Mouse (Mus musculus) thymus, postnatal 4 days (tissue): ENCODE data around the gene Rbfox3.

Source experiments
- DNase-seq: peaks from one replicate; pipeline ENCODE4 v3.0.0; 2021

Rbfox3 gene

DNA sequence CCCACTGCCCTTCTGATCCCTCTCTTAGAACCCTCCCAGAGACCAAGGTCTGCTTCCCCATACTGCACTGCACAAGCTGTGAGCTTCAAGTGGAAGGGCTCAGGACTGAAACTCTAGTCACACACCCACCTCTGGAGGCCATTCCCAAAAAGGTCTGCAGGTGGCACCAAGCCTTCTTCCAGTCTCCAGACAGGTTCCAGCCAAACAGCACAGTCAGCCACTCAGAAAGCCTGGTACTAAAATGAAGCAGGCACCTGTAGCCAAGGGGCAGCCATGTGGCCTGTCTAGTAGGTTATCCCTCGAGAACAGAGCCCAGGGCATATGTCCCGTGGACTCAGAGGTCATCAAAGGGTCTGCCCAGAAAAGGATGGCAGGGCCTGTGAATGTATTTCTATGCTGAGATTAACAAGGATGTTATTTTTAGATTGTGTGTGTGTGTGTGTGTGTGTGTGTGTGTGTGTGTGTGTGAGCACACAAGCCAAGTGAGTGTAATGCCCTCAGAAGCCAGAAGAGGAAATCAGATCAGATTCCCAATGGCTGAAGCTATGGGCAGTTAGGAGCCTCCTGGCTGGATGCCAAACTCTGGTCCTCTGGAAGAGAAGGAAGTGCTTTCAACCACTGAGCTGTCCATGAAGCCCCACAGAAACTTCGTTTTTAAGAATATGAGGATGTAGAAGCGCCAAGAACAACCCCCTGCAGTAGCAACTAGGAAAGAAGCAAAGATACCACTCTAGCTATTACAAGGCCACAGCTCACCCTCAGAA is at the start of gene Rbfox3:
Gene Rbfox3 (minus strand): TSS at position 291 of the 764 bp plus-strand sequence.
- DNase-seq, result no peak

DNA sequence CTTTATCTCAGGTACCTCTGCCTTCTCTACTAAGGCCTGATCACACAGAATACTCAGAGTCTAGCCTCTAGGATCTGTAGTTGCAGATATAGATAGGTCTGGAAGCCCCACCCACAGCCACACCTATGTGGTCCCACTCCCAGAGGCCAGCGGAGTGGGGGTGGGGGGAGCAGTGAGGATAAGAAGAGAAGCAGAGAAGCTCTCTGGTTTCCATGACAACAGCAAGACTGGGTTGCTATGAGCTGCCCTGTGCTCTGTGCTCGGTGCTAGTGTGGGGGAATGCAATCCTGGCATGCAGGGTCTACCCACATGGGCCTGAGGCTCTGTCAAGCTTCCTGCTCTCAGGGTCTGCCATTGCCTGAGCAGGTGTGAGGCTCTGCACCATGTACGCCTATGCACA is 49.3 kb upstream of the Rbfox3 start:
- DNase-seq, result no peak

DNA sequence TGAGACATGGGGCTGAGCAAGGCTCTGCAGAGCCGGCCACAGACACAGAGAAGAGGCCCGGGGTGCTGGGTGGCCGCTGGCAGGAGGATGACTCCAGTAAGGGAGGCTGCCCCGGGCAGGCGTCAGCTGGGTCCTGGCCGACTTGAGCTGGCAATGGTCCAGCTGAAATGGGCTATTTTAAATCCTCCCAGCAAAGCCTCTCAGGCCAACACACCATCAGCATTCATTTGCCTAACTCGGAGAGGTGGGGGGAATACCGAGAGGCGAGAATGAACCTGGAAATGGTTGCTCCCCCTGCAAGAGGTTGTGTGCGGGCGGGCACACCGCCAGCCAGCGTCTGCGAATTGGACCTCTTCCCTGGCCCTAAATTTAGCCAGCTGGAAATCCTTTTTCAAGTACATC is 45.7 kb upstream of the Rbfox3 start:
- DNase-seq, result no peak

DNA sequence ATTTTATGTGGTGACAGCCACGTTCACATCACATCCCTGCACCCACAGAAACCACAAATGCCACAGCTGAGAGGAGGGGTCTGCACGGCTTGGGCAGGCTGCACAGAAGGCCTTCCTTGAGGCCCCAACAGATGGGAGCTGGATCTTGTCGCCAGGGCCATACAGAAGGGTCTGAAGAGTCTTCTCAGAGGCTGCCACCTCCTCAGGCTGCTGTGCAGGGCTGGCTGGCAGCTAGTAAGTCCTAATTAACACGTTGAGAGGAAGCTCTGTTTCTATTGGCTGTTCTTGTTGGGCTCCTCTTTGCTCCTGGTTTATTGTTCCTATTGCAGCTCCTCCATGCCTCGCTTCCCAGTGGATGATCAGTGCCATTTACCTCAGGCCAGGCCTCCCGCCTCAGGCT is 43.6 kb upstream of the Rbfox3 start:
- no peak for DNase-seq

DNA sequence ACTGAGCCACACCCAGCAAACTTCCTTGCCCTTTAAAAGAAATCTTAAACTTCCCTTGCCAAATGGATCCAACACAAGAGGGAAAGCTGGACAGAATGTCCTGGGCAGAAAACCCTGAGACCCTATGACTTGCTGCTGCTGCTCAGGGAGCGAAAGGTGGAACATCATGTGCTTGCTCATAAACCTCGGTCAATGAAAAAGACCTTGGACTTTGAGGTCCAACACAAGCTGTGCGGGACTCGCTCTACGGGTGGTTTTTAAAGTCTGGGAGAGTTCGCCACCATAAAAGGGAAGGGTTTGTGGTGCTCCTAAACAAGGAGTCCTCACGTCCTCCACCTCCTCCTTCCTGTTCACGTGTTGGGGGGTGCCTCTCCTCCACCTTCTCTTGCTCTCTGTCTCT is 34.5 kb upstream of the Rbfox3 start:
- DNase-seq, result no peak

DNA sequence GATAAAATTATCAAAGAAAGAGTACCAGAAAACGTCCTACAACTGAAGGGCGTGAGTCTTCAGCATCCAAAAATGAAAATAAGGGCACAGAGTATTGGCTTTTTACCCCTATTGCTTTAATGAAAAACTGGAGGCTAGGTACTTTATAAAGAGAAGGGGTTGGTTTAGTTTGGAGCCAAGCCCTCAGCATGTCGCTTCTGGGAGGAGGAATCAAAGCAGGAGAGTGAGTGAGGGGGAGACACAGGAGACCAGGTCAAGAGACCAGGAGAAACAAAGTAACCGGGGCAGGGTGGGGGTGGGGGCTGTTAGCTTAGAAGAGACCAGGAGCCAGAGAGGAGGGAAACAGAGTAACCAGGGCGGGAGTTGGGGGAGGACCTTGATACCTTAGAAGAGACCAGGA is 29.9 kb upstream of the Rbfox3 start:
- DNase-seq, result no peak

DNA sequence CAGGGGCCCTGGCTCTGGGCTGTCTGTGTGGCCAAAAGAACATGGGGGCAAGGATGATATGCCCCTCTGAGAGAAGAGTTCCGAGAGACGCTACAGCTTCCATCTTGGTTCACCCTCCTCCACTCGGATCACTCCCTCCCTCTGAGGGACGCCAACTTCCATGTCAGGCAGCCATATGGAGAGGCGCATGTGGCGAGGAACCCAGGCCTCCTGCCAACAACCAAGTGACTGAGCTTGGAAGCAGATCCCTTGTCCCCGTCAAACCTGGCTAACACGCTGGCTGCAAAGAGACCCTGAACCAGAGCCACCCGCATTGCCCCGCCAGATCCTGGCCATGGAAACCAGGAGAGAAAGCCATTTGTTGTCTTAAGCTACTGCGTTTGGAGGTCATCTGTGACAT is 29.1 kb upstream of the Rbfox3 start:
- no peak for DNase-seq

DNA sequence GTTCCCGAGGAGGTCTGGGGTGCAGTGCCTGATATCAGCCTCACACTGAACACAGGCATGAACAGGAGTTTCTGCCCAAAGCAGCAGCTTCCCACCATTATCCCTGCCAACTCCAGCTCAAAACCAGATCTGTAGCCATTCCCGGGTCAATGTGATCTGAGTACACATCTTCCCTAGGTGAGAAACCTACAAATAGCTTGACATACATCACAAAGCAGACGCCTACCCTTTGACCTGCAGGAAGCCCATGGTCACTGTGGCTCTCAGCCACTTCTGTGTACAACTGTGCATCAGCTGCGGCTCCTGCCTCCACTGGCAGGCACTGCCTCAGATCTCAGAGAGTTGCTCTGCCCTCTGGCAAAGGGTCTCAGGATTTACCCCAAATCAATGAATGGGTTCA is 28.3 kb upstream of the Rbfox3 start:
- no peak for DNase-seq

DNA sequence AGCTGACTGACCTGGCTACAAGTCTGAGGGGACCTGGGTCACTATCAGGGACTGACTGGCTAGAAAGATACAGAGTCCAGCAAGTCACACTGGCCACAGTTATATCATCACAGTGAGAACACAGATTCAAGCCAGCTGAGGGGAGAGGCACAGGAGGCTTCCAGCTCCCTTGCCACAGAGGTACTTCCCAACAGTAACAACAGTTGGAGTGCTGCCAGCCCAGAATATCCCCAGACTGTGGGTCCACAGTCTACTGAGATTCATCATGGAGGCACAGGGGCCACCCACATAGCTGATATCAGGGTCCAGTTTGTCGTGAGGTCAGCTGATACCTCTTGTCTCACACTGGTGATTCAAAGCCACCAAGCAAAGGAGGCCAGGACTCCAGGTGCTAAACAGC is 23.5 kb upstream of the Rbfox3 start:
- DNase-seq, result no peak

DNA sequence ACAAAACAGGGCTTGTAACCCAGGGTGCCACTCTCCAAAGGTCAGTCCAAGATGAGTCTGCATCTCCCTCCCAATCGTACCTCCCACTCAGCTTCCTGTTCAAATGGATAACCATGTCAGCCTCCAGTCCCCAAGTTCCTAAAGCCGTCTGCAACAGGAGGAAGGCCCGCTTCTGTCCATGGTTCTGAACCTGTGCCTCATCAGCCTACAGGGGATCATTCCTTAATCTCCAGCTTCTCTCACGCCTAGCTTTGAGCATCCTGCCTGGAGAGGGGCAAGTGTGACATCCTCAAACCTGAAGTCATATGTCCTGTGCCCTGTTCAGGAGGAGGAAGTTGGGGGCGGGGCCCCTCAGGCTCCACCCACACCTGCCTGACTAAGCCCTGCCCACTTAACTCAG is 15.7 kb upstream of the Rbfox3 start:
- DNase-seq, result no peak

DNA sequence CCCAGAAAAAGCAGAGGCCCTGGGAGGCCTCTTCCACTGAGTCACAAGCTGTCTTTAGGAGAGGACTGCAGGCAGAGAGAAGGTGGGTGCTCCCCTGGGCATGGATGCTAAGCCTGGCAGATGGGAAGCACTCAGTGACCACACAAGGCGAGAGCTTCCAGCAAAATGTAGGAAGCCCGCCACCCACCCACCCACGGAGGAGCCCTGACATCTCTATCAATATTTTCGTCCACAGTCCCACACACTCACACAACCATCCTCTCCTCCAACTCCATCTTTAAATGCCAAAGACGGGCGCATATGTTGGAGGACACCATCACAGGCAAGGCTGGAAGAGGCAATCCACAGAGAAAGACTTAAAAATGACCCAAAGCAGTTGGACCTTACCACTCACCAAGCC is 10.5 kb upstream of the Rbfox3 start:
- no peak for DNase-seq

DNA sequence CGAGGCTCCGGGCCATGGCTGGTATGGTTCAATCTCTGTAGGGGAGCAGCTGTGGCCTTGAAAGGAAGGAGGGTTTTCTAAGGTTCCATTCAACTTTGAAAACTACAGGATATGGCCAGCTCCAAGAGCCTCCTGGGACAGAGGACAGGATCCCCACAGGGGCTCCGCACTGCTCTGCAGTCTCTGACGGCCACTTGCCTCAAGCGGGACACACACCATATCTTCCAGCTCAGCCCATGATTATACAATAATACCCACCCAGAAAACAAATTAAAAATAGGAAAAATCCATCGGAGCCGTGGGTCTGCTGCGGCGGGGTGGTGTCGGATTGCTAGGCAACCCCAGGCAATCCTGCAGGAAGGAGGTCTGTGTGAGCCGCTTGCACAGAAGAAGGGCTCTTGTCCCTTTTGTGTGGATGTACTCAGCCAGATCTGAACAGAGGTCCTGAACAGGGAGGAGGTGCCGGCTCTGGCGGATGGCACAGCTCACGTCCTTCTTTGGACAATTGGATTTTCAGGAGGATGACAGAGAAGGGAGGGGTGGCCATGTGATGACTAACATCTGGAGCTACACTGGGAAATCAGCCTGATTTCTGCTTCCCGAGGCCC is 5.1 kb upstream of the Rbfox3 start:
- DNase-seq, result no peak

DNA sequence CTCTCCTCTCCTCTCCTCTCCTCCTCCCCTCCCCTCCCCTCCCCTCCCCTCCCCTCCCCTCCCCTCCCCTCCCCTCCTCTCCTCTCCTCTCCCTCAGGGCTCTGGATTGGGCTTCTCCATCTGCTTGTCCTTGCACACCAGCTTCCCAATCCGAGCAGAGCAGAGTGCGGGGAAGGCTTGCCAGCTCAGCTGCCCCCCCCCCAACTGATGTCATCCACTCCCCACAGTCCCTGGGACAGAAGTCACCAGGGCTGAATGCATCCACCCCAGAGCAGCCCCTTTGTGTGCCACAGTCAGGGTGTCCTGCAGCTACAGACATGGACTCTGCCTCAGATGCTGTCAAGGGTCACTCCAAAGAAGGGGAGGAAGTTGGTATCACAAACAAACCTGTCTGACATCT is 4.5 kb upstream of the Rbfox3 start:
- DNase-seq, result no peak

DNA sequence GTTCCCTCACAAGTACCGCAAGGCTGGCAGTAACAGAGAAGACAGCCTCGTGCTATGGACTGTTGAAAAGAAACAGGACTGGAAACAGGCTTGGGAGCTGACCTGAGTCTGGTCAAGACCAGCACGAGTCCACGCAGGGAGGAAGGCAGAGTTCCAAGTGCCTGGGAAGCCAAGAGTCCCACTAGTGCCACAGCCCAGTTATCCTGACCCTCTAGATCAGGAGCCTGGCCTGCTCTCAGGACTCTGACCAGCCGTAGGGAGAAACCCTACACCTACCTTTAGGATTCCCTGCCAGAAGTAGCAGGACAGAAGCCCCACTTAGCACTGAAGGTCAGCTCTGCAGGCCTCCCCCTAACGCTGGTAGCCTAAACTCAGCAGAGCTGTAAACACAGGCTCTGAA is 1.3 kb upstream of the Rbfox3 start:
- DNase-seq, result no peak

DNA sequence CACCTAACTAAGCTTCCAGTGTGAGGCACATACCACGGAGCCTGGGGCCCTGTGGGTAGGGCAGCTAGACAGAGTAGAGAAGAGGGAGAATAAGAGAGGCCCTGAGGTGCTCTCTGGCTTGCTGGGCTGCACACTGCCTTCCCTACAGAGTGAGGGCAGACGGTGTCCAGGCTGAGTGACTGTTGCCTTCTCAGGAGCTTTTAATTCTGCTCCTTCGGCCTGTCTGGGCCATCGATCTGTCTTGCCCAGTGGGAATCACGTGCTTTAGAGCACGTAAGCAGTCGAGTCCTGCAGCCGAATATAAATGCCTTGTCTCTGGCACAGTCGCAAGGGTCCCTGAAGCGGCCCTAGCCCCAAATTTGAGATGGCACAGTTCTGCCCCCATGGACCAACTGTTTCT is 641 bp downstream of the Rbfox3 start:
- no peak for DNase-seq

DNA sequence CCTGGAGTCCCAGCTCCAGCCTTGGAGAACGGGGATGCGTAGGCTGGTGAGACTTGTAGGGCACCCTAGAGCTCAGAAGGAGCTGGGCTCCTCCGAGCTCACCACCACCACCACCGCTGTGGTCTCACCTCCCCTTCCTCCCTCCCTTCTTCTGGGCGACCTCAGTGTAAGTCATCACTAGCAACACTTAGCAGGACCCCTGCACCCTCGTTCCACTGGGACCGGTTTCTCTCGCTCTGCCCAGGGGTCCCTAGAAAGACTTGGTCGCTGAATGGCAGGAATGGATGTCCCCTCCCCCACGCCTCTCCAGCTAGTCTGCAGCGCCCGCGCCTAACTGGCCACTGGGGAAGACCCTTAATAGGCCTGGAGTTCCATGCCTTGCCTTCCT is 1.6 kb downstream of the Rbfox3 start:
- DNase-seq, result no peak

DNA sequence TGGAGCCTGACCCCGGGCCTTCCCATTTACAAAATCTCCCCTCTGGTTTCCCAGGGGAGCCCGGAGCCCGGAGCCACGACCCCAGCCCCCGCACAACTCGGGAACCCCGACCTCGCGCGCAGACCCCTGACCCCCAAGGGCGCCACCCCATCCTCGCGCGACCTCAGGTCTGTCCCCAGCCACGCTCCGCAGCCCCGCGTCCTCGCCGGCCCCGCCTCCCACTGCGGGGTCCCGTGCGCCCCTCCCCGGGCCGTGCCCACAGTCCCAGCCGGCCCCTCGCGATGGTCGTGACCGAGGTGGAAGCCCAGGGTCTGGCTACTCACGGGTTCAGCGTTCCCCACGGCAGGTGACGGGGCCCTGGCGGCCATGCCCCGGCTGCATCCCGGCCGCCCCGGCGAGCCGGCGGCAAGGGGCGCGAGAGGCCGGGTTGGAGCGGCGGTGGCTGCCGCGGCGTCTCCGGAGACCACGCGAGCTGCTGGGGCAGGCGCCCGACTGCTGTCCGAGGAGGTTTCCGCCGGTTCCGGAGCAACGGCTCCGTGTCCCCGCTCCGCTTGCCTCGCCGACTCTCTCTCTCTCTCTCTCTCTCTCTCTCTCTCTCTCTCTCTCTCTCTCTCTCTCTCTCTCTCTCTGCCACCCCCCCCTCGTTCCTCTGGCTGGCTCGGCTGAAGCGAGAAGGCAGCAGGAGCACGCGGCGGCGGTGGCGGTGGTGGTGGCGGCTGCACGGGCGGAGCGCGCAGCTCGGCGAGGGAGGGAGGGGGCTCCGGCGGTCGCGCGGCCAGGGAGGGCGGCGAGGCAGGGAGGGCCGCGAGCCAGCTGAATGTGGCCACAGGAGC is 2.2 kb downstream of the Rbfox3 start:
- peak; percentile 13 for DNase-seq

DNA sequence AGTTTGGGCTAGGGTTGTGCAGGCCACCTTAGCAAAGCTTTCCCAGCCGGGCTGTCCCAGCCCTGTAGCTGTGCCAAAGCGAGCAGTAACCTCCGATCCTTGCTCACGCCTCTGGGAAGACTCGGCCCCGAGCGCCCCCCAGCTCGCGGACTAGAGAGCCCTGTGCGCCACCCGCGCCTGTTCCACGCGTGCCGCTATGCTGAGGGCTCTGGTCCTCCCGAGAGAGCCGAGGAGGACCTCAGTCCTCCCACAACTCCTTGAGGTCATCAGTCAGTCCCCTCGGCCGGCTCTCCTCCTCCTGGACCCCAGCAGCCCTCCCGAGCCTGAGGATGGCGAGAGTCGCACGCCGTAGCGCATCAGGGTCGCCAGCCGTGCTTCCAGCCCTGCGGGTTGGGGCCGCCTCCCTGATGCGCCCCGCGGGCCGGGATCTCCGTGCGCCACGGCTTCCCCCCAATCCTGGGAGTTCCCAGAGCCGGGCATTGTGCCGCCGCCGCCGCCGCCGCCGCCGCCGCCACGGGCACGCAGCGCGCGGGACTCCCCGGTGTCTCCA is 2.9 kb downstream of the Rbfox3 start:
- no peak for DNase-seq

DNA sequence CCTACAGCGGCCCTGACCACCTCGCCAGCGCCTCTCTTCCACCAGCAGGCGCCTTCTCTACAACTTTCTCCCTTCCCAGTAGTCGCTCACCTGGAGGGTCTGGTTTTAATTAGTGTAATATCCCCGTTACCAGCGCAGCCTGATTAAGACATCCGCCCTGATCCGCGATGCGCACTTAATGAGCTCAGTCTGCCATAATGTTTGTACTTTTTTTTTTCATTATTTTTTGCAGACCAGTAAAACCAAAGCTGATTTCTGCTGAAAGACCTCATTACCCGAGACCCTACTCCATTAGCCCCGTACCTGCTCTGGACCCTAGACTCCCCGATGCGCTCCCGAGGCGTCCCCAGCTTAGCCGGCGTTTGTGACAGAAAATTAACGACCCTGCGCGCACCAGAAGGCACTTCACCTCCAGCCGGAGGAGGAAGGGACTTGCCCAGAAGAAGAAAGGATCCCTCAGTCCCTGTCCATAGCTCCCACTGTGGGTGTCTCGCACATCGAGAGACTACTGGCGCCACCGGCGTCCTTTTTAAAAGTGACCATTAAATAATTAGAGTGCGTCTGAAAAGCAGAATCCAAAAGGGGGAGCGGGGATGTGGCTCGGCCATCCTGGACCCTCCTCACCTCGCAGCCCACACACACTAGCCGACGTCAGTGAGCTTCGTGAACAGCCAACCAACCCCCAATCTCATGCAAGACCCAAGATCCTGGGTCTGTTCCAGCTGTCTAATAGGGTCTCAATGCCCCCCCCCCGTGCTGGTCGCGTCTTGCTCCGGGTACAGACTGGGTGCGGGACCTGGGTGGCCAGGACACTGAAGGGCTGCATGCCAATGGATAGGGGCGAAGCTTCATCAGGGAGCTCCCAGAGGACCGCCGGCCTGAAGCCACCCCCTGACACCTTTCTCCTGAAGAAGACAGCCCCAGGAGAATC is 3.7 kb downstream of the Rbfox3 start:
- DNase-seq, result no peak

DNA sequence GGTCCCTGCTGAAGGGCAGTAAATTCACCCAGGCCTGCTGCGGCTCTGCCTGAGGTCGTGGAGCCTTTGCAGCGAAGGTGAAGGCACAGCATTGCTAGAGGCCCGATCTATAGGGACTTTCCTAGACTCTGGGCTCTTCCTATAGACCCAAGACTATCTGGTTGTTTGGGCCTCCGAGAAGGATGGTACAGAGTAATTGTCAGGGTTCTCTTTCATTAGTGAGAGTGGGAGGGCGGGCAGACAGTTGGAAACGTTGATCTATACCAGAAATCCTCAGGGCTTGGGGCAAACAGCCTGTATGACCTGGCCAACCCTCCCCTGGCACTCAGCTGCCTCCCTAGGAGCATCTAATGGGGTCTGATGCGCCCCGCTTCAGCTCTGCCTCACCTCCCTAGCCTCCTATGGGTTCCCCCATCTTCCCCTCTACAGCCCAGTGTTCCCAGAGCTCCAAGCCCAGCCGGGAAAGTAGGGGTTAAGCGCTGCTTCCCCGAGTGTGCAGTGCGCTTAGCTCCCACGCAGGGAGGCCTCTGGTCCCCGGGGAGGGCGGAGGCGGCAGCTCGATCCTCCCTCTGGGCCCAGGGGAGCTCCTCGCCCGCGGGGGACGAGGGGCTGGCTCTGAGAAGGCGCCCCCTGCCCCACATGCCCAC is 4.5 kb downstream of the Rbfox3 start:
- no peak for DNase-seq

DNA sequence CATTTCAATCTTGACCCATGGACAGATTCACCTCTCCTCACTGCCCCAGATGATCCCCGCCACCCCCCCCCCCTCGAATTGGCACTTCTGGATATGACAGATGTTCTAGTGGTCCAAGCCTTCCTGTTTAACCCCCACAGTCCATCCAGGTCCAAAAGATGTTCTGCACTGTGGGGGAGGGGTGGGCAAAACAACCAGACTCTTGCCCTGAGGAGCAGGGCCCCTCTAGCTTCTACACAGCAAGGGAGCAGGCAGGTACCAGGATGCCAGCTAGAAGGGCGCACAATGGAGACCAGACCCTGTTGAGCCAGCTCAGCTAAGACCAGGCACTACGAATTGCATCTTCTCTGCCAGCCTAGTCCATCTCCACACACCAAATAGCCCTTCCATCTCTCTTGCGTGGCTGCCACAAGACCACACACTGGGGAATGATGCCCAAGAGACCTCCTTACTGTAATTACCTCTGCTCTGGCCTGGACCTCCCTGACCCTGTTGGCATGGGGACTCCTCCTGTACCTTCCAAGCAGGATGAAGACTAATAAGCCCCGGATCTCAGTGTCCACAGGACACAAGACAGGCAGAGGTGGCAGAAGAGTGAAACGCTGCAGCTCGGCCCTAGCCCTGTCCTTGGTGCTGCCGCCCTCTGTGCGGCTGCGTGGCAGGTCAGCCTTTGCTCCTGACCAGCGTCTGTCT is 5.1 kb downstream of the Rbfox3 start:
- no peak for DNase-seq

DNA sequence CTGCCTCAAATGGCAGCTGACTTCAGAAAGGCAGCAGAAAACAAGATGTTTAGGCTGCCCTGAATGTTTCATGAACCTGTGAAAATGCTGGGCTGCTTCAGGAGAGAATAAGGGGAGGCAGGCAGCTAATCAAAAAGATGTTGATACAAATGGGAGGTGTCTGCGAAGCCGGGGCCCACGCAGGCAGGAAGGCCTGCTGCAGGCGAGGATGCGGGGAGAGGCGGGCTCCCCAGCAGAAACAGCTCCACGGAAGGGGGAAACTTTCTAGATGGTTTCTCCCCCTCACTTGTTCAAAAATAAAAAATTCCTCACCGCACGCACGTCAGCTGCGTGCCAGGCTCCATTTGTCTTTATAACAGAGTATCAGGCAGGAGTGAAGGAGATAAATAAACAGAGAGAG is 5.7 kb downstream of the Rbfox3 start:
- DNase-seq, result no peak
